Mouse (Mus musculus) lung, postnatal 0 days (tissue): Measurements from ENCODE around the gene Ubl5.

Source experiments
- CTCF ChIP-seq: IDR thresholded peaks from 2 replicates; pipeline ENCODE4 v1.5.1; 2016; ENCODE audit warnings: antibody characterized with exemption, mild to moderate bottlenecking
- EP300 ChIP-seq: IDR thresholded peaks from 2 replicates; pipeline ENCODE4 v1.6.1; 2016; ENCODE audit warnings: antibody characterized with exemption, mild to moderate bottlenecking, control low read depth

DNA sequence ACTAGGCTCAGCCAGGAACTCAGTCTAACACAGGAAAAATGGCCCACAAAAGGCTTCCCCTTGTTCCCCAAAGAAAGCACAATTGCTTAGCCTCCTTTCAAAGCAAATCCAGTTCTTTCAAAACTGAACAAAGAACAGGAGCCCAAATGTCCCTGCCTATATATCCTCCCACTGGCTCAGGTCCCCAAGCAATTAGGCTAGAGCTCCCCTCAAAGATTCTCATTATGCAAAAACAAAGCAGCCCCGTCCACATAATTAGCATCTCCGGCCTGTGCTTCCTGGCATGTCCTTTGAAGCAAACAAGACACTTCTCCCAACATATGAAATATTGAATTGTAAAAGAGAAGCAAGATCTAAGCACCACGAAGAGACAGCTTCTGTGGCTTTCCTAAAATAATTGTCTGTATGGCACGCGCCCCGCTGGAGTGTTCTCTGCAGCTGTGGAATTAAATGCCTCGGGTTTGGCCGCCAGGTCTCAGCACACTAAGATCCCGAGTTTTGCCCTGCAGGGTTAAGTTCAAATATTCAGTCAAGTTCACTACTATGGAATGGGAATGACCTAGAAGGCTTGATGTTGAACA lies 37.8 kb downstream of the Ubl5 start:
- TF ChIP-seq CTCF: no peak
- TF ChIP-seq EP300: no peak
